Mouse (Mus musculus): ENCODE measurements around the gene Top2a. TPM values are rescaled to one million over a fixed set of nuclear protein-coding genes. Genes with fewer than 3 reads are reported as not detected.

Top2a gene
- polyA plus RNA-seq, 1 experiment from 2014 or later: 196 TPM

GRCm38 (mm10) chr11:98954801-98955706, 68.9 kb downstream of the Top2a start:
- WGBS: 18% methylated on average over 16 of the region's 17 CpGs
- H3K4me1 ChIP-seq (replicated peaks): peaks cover 74% of the 10 kb centered on the region
- H3K36me3 ChIP-seq: peaks cover 41% of the 10 kb centered on the region
- H3K27ac ChIP-seq (ENCODE audit: poor library complexity, severe bottlenecking): peak overlapping the region; percentile 83
- peak; percentile 37 for ATAC-seq (ENCODE audit: insufficient number of reproducible peaks, low FRiP score)
- H3K4me3 ChIP-seq: no peak overlapping the region; the same call in 1 of the 2 replicates
- H3K4me2 ChIP-seq: peak overlapping the region; percentile 55
- no peaks in the 10 kb centered on the region for H3K9me3 ChIP-seq (replicated peaks)
- H3K27me3 ChIP-seq (replicated peaks): no peaks in the 10 kb centered on the region
- peak overlapping the region; percentile 49 for H3K9ac ChIP-seq

GRCm38 (mm10) chr11:98954373-98954772, 69.6 kb downstream of the Top2a start:
- H3K4me3 ChIP-seq: no peak overlapping the region
- peaks cover 46% of the 10 kb centered on the region for H3K36me3 ChIP-seq
- no peaks in the 10 kb centered on the region for H3K27me3 ChIP-seq (replicated peaks)
- H3K9ac ChIP-seq: peak overlapping the region; percentile 44
- ATAC-seq (ENCODE audit: insufficient number of reproducible peaks, low FRiP score): peak; percentile 52
- peak overlapping the region; percentile 83 for H3K27ac ChIP-seq (ENCODE audit: poor library complexity, severe bottlenecking)
- H3K9me3 ChIP-seq (replicated peaks): no peaks in the 10 kb centered on the region
- WGBS: 7% methylated on average over 10 of the region's 10 CpGs
- peaks cover 74% of the 10 kb centered on the region for H3K4me1 ChIP-seq (replicated peaks)
- H3K4me2 ChIP-seq: peak overlapping the region; percentile 55

GRCm38 (mm10) chr11:98953835-98954320, 70.1 kb downstream of the Top2a start:
- peak overlapping the region; percentile 55 for H3K4me2 ChIP-seq
- no peaks in the 10 kb centered on the region for H3K27me3 ChIP-seq (replicated peaks)
- peak overlapping the region; percentile 83 for H3K27ac ChIP-seq (ENCODE audit: poor library complexity, severe bottlenecking)
- 18% methylated on average over 13 of the region's 13 CpGs for WGBS
- peaks cover 74% of the 10 kb centered on the region for H3K4me1 ChIP-seq (replicated peaks)
- no peaks in the 10 kb centered on the region for H3K9me3 ChIP-seq (replicated peaks)
- 0 out of 2 replicates have a peak overlapping the region, but pooled peaks have one; percentile 44 for H3K9ac ChIP-seq
- no peak overlapping the region for H3K4me3 ChIP-seq
- peaks cover 50% of the 10 kb centered on the region for H3K36me3 ChIP-seq
- ATAC-seq (ENCODE audit: insufficient number of reproducible peaks, low FRiP score): no peak

GRCm38 (mm10) chr11:98953361-98953760, 70.6 kb downstream of the Top2a start:
- Histone ChIP-seq H3K4me2 (peak overlapping the region; percentile 55; the same call in 1 of the 2 replicates), H3K9ac (peak overlapping the region; percentile 44; the same call in 1 of the 2 replicates), H3K27ac (ENCODE audit: poor library complexity, severe bottlenecking) (peak overlapping the region; percentile 38), H3K9me3 (replicated peaks) (no peaks in the 10 kb centered on the region), H3K27me3 (replicated peaks) (no peaks in the 10 kb centered on the region), H3K4me1 (replicated peaks) (peaks cover 76% of the 10 kb centered on the region), H3K36me3 (peaks cover 51% of the 10 kb centered on the region), H3K4me3 (no peak overlapping the region)
- WGBS: 16% methylated on average over 2 of the region's 2 CpGs
- peak; percentile 17; the same call in 1 of the 2 replicates for ATAC-seq (ENCODE audit: insufficient number of reproducible peaks, low FRiP score)

GRCm38 (mm10) chr11:98952736-98953135, 71.3 kb downstream of the Top2a start:
- no peaks in the 10 kb centered on the region for H3K27me3 ChIP-seq (replicated peaks)
- peaks cover 83% of the 10 kb centered on the region for H3K4me1 ChIP-seq (replicated peaks)
- H3K9me3 ChIP-seq (replicated peaks): no peaks in the 10 kb centered on the region
- H3K36me3 ChIP-seq: peaks cover 47% of the 10 kb centered on the region
- H3K9ac ChIP-seq: no peak overlapping the region; the same call in 1 of the 2 replicates
- no peak for ATAC-seq (ENCODE audit: insufficient number of reproducible peaks, low FRiP score)
- H3K27ac ChIP-seq (ENCODE audit: poor library complexity, severe bottlenecking): no peak overlapping the region
- H3K4me3 ChIP-seq: no peak overlapping the region
- WGBS: 54% methylated on average over 2 of the region's 2 CpGs
- H3K4me2 ChIP-seq: no peak overlapping the region

- peaks cover 42% of the 10 kb centered on the region for H3K36me3 ChIP-seq
- H3K27ac ChIP-seq (ENCODE audit: poor library complexity, severe bottlenecking): no peak overlapping the region
Observed at GRCm38 (mm10) chr11:98952111-98952510, 71.9 kb downstream of the Top2a start.

GRCm38 (mm10) chr11:98951026-98951906, 72.7 kb downstream of the Top2a start:
- no peak for ATAC-seq (ENCODE audit: insufficient number of reproducible peaks, low FRiP score)
- H3K27me3 ChIP-seq (replicated peaks): no peaks in the 10 kb centered on the region
- peak overlapping the region; percentile 84 for H3K27ac ChIP-seq (ENCODE audit: poor library complexity, severe bottlenecking)
- H3K36me3 ChIP-seq: peaks cover 34% of the 10 kb centered on the region
- 59% methylated on average over 16 of the region's 16 CpGs for WGBS
- H3K9ac ChIP-seq: peak overlapping the region; percentile 45
- peak overlapping the region; percentile 4; the same call in 1 of the 2 replicates for H3K4me2 ChIP-seq
- peaks cover 91% of the 10 kb centered on the region for H3K4me1 ChIP-seq (replicated peaks)
- no peak overlapping the region for H3K4me3 ChIP-seq
- H3K9me3 ChIP-seq (replicated peaks): no peaks in the 10 kb centered on the region

More at GRCm38 (mm10) chr11:98952111-98952510, 71.9 kb downstream of the Top2a start:
- Histone ChIP-seq H3K27me3 (replicated peaks) (no peaks in the 10 kb centered on the region), H3K4me1 (replicated peaks) (peaks cover 89% of the 10 kb centered on the region), H3K4me2 (no peak overlapping the region), H3K9me3 (replicated peaks) (no peaks in the 10 kb centered on the region), H3K9ac (no peak overlapping the region), H3K4me3 (no peak overlapping the region)
- ATAC-seq (ENCODE audit: insufficient number of reproducible peaks, low FRiP score): no peak
- WGBS: 80% methylated on average over 1 of the region's 1 CpGs

- peak overlapping the region; percentile 46; the same call in 1 of the 2 replicates for H3K9ac ChIP-seq
- no peak overlapping the region for H3K4me2 ChIP-seq
- H3K4me3 ChIP-seq: no peak overlapping the region
- no peaks in the 10 kb centered on the region for H3K9me3 ChIP-seq (replicated peaks)
- H3K4me1 ChIP-seq (replicated peaks): peaks cover 91% of the 10 kb centered on the region
- ATAC-seq (ENCODE audit: insufficient number of reproducible peaks, low FRiP score): no peak
- peaks cover 34% of the 10 kb centered on the region for H3K36me3 ChIP-seq
- WGBS: 85% methylated on average over 9 of the region's 9 CpGs
- H3K27me3 ChIP-seq (replicated peaks): no peaks in the 10 kb centered on the region
- H3K27ac ChIP-seq (ENCODE audit: poor library complexity, severe bottlenecking): peak overlapping the region; percentile 84
Observed at GRCm38 (mm10) chr11:98950484-98950883, 73.5 kb downstream of the Top2a start.

- ATAC-seq (ENCODE audit: insufficient number of reproducible peaks, low FRiP score): no peak
- H3K4me1 ChIP-seq (replicated peaks): peaks cover 91% of the 10 kb centered on the region
- H3K36me3 ChIP-seq: peaks cover 34% of the 10 kb centered on the region
- H3K9me3 ChIP-seq (replicated peaks): no peaks in the 10 kb centered on the region
- peak overlapping the region; percentile 84 for H3K27ac ChIP-seq (ENCODE audit: poor library complexity, severe bottlenecking)
- H3K9ac ChIP-seq: peak overlapping the region; percentile 46; the same call in 1 of the 2 replicates
- H3K4me2 ChIP-seq: no peak overlapping the region
- H3K27me3 ChIP-seq (replicated peaks): no peaks in the 10 kb centered on the region
- WGBS: 82% methylated on average over 7 of the region's 7 CpGs
- H3K4me3 ChIP-seq: no peak overlapping the region
Observed at GRCm38 (mm10) chr11:98949958-98950460, 74.0 kb downstream of the Top2a start.

GRCm38 (mm10) chr11:98949242-98949957, 74.6 kb downstream of the Top2a start:
- peak overlapping the region; percentile 46; the same call in 1 of the 2 replicates for H3K9ac ChIP-seq

More at GRCm38 (mm10) chr11:98949242-98949957, 74.6 kb downstream of the Top2a start:
- Histone ChIP-seq H3K4me2 (no peak overlapping the region), H3K4me1 (replicated peaks) (peaks cover 91% of the 10 kb centered on the region), H3K36me3 (peaks cover 34% of the 10 kb centered on the region), H3K27me3 (replicated peaks) (no peaks in the 10 kb centered on the region), H3K9me3 (replicated peaks) (no peaks in the 10 kb centered on the region), H3K4me3 (no peak overlapping the region), H3K27ac (ENCODE audit: poor library complexity, severe bottlenecking) (no peak overlapping the region)
- no peak for ATAC-seq (ENCODE audit: insufficient number of reproducible peaks, low FRiP score)
- WGBS: 69% methylated on average over 12 of the region's 12 CpGs
